Comparison of ENCODE assay signal across 19 mouse cellular contexts in the genomic region with DNA sequence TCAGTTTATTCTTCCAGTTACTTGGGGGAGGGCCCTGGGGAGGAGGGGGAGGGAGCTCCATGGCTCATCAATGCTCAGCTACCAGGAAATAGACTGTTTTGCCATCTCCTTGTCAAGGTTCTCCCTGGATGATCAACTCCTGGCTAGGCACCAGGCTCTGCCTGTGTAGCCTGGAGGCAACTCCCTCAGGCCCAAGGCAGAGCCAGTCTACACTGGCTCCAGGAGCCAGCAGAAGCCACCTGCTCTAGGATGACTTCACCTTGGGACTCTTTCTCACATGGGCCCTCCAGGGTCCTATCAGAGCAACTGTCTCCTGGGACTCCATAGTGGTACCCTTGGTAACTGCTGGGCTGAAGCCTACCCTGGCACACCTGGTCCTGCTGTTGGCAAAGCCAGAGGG. TPM values are rescaled to one million over a fixed set of nuclear protein-coding genes. Genes with fewer than 3 reads are reported as not detected.
"Had no signal": no experiment of that assay in that cellular context is flagged by ENCODE, and none has a peak within 500 bp of the region (broad histone marks: within the 10 kb centered on the region; RNA-seq: fewer than 3 reads in every experiment).

No protein-coding gene starts in this region.

- DNase-seq: lung, adult 18-20 months; lung, embryonic 14.5 days; lung, postnatal 10 days; lung, postnatal 4 days; midbrain, embryonic 14.5 days; retina, postnatal 1 day; right cerebral cortex, adult 18-20 months; right cerebral cortex, postnatal 25 days; right cerebral cortex, postnatal 4 days; spleen, adult 18-20 months; thymus, adult 18-20 months; thymus, postnatal 14 days; thymus, postnatal 36 days had no signal

- H3K9me3 ChIP-seq: midbrain, embryonic 10.5 days; midbrain, embryonic 12.5 days; neural tube, embryonic 13.5 days; neural tube, embryonic 15.5 days had no signal

- H3K4me2 ChIP-seq: lung, embryonic 14.5 days; midbrain, embryonic 12.5 days; neural tube, embryonic 13.5 days; neural tube, embryonic 15.5 days had no signal

- H3K36me3 ChIP-seq: midbrain, embryonic 10.5 days; midbrain, embryonic 12.5 days; neural tube, embryonic 13.5 days; neural tube, embryonic 15.5 days had no signal

- H3K4me1 ChIP-seq: neural tube, embryonic 15.5 days had no signal

- ATAC-seq: midbrain, embryonic 16.5 days had no signal

- H3K27ac ChIP-seq: midbrain, embryonic 10.5 days; midbrain, embryonic 12.5 days; neural tube, embryonic 13.5 days; neural tube, embryonic 15.5 days had no signal

- H3K9ac ChIP-seq: lung, embryonic 14.5 days; midbrain, embryonic 12.5 days; neural tube, embryonic 13.5 days; neural tube, embryonic 15.5 days had no signal

- H3K4me3 ChIP-seq: midbrain, embryonic 10.5 days; midbrain, embryonic 12.5 days; myocyte; neural tube, embryonic 13.5 days; neural tube, embryonic 15.5 days had no signal

- H3K27me3 ChIP-seq: midbrain, embryonic 12.5 days had no signal

RNA-seq across cellular contexts. Expression of a gene that starts 47.4 kb away (rescaled TPM):
- polyA plus RNA-seq: myocyte had no signal
